Mouse (Mus musculus): ENCODE measurements at regions not wholly inside any gene's neighbourhood (a gene's known extent, or its start where the extent isn't known, plus 50 kb on each side); places are given as distances from the start of the nearest gene placed in this dataset.
A peak's percentile ranks its signal among the peaks of the same experiment; 100 is the strongest.

- peak; percentile 75 for ATAC-seq (replicated peaks; ENCODE audit: insufficient number of reproducible peaks, low FRiP score, low TSS enrichment, low read depth)
- Histone ChIP-seq H3K4me2 (ENCODE audit: low read depth, low read length) (no peak overlapping the region), H3K27me3 (ENCODE audit: control insufficient read depth, insufficient read depth, low read length) (no peaks in the 10 kb centered on the region), H3K9me3 (replicated peaks; ENCODE audit: control insufficient read depth, low read length) (no peaks in the 10 kb centered on the region), H3K27ac (replicated peaks; ENCODE audit: low read depth, low read length) (no peak overlapping the region), H3K4me3 (ENCODE audit: low read depth, low read length) (no peak overlapping the region), H3K4me1 (ENCODE audit: control insufficient read depth, insufficient read depth, low read length) (no peaks in the 10 kb centered on the region), H3K36me3 (replicated peaks; ENCODE audit: control insufficient read depth, insufficient read depth, low read depth, low read length) (no peaks in the 10 kb centered on the region), H3K9ac (replicated peaks; ENCODE audit: low read length) (no peak overlapping the region)
- WGBS = 24% methylated on average over 4 of the region's 4 CpGs
- no peak for DNase-seq (ENCODE audit: low spot score)
These were observed 498.8 kb upstream of the Pou3f2 start for GRCm38 (mm10) chr4:22986763-22987468.

- Histone ChIP-seq H3K27ac (replicated peaks; ENCODE audit: low read depth, low read length) (no peak overlapping the region), H3K4me1 (ENCODE audit: control insufficient read depth, insufficient read depth, low read length) (no peaks in the 10 kb centered on the region), H3K36me3 (replicated peaks; ENCODE audit: control insufficient read depth, insufficient read depth, low read depth, low read length) (no peaks in the 10 kb centered on the region), H3K27me3 (ENCODE audit: control insufficient read depth, insufficient read depth, low read length) (no peaks in the 10 kb centered on the region), H3K9ac (replicated peaks; ENCODE audit: low read length) (no peak overlapping the region), H3K4me3 (ENCODE audit: low read depth, low read length) (no peak overlapping the region), H3K4me2 (ENCODE audit: low read depth, low read length) (no peak overlapping the region), H3K9me3 (replicated peaks; ENCODE audit: control insufficient read depth, low read length) (no peaks in the 10 kb centered on the region)
- no peak for ATAC-seq (replicated peaks; ENCODE audit: insufficient number of reproducible peaks, low FRiP score, low TSS enrichment, low read depth)
- DNase-seq (ENCODE audit: low spot score) = no peak
- 73% methylated on average over 4 of the region's 4 CpGs for WGBS
These were observed 485.5 kb upstream of the Pou3f2 start for GRCm38 (mm10) chr4:22973585-22974116.

DNA sequence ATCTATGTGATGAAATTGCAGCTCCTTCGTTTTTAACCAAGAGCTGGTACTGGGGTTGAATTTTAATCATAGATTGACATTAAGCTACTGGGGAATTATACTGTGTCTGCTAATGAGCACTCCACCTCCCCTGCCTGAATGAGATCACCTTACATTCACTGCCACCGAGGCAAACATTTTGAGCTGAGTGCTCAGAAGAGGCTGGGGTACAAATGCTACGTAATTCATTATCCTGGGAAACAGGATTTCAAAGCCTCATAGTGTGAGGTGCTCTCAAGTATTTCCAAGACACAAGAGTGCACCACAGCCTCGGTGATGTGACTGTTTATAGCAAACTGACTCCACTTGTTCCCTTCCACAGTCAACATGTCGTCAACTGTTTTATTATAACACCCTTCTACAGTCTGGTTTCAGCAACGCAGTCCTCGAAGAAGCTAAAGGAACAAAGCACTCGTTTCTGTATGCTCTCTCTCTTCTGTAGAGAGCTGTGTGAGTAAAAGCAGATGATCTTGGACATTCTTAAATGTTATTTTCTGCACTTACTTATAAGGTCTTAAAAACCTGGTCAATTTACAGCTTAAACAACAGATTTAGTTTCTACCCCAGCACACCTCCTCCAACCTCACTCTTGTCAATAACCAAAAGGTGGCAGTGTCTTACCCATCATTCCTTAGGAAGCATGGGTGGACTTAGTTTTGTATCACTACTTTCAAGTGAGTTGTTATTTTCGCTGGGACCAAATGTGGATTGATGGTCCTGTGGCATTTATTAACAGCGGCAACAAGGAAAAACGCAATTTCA lies 484.8 kb upstream of the Pou3f2 start:
- Histone ChIP-seq H3K27me3 (ENCODE audit: control insufficient read depth, insufficient read depth, low read length) (no peaks in the 10 kb centered on the region), H3K27ac (replicated peaks; ENCODE audit: low read depth, low read length) (no peak overlapping the region), H3K4me3 (ENCODE audit: low read depth, low read length) (no peak overlapping the region), H3K4me2 (ENCODE audit: low read depth, low read length) (no peak overlapping the region), H3K9ac (replicated peaks; ENCODE audit: low read length) (no peak overlapping the region), H3K4me1 (ENCODE audit: control insufficient read depth, insufficient read depth, low read length) (no peaks in the 10 kb centered on the region), H3K36me3 (replicated peaks; ENCODE audit: control insufficient read depth, insufficient read depth, low read depth, low read length) (no peaks in the 10 kb centered on the region), H3K9me3 (replicated peaks; ENCODE audit: control insufficient read depth, low read length) (no peaks in the 10 kb centered on the region)
- ATAC-seq (replicated peaks; ENCODE audit: insufficient number of reproducible peaks, low FRiP score, low TSS enrichment, low read depth) (no peak), DNase-seq (ENCODE audit: low spot score) (no peak)
- WGBS = 60% methylated on average over 11 of the region's 11 CpGs

DNA sequence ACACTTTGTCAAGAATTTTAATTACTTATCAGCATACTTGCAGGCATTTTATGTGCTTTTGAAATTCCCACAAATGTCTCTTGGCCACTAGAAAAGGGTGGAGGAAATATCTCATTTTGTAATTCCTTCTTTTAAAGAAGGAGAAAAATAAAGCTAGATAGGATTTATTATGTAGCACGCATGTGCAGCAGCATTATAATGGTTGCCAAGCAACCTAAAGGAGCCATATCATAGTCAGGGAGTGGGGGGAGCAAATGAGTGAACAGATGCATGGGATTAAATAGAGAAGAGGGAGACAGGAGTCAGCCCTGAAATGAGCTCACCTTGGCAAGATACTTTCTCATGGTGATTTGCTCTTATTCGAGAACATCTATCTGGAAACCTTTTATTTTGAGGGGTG lies 483.0 kb upstream of the Pou3f2 start:
- Histone ChIP-seq H3K4me3 (ENCODE audit: low read depth, low read length) (no peak overlapping the region), H3K27me3 (ENCODE audit: control insufficient read depth, insufficient read depth, low read length) (no peaks in the 10 kb centered on the region), H3K36me3 (replicated peaks; ENCODE audit: control insufficient read depth, insufficient read depth, low read depth, low read length) (no peaks in the 10 kb centered on the region), H3K9ac (replicated peaks; ENCODE audit: low read length) (no peak overlapping the region), H3K4me2 (ENCODE audit: low read depth, low read length) (no peak overlapping the region), H3K27ac (replicated peaks; ENCODE audit: low read depth, low read length) (no peak overlapping the region), H3K9me3 (replicated peaks; ENCODE audit: control insufficient read depth, low read length) (no peaks in the 10 kb centered on the region), H3K4me1 (ENCODE audit: control insufficient read depth, insufficient read depth, low read length) (no peaks in the 10 kb centered on the region)
- ATAC-seq (replicated peaks; ENCODE audit: insufficient number of reproducible peaks, low FRiP score, low TSS enrichment, low read depth) (no peak), DNase-seq (ENCODE audit: low spot score) (peak; percentile 30)
- WGBS = 69% methylated on average over 2 of the region's 2 CpGs

DNA sequence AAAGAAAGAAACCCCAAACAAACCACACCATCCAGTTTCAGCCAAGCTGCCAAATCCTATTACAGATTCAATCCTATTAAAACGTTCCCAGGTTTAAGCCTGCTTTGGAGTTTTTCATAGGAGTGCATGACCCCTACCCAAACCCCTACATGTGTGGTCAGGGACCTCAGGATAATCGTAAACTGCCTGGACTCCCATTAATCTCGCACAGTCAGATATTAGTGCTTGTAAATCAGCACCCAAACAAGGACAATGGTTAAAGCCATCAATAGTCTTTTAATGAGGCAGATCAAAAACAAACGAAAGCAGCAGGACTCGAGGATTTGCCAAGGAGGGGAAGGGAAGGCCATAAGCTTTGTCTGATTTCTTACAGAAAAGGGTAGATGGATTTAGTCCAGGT lies 482.3 kb upstream of the Pou3f2 start:
- H3K36me3 ChIP-seq (replicated peaks; ENCODE audit: control insufficient read depth, insufficient read depth, low read depth, low read length) = no peaks in the 10 kb centered on the region
- no peak for ATAC-seq (replicated peaks; ENCODE audit: insufficient number of reproducible peaks, low FRiP score, low TSS enrichment, low read depth)
- no peaks in the 10 kb centered on the region for H3K27me3 ChIP-seq (ENCODE audit: control insufficient read depth, insufficient read depth, low read length)
- no peaks in the 10 kb centered on the region for H3K9me3 ChIP-seq (replicated peaks; ENCODE audit: control insufficient read depth, low read length)
- no peak for DNase-seq (ENCODE audit: low spot score)
- no peak overlapping the region for H3K27ac ChIP-seq (replicated peaks; ENCODE audit: low read depth, low read length)
- H3K4me1 ChIP-seq (ENCODE audit: control insufficient read depth, insufficient read depth, low read length) = no peaks in the 10 kb centered on the region
- WGBS = 13% methylated on average over 5 of the region's 5 CpGs
- H3K4me3 ChIP-seq (ENCODE audit: low read depth, low read length) = no peak overlapping the region
- H3K4me2 ChIP-seq (ENCODE audit: low read depth, low read length) = no peak overlapping the region
- H3K9ac ChIP-seq (replicated peaks; ENCODE audit: low read length) = no peak overlapping the region

GRCm38 (mm10) chr4:22949422-22949821 lies 461.3 kb upstream of the Pou3f2 start:
- Histone ChIP-seq H3K4me2 (ENCODE audit: low read depth, low read length) (no peak overlapping the region), H3K9me3 (replicated peaks; ENCODE audit: control insufficient read depth, low read length) (no peaks in the 10 kb centered on the region), H3K4me3 (ENCODE audit: low read depth, low read length) (no peak overlapping the region), H3K4me1 (ENCODE audit: control insufficient read depth, insufficient read depth, low read length) (no peaks in the 10 kb centered on the region), H3K27me3 (ENCODE audit: control insufficient read depth, insufficient read depth, low read length) (no peaks in the 10 kb centered on the region), H3K36me3 (replicated peaks; ENCODE audit: control insufficient read depth, insufficient read depth, low read depth, low read length) (no peaks in the 10 kb centered on the region), H3K27ac (replicated peaks; ENCODE audit: low read depth, low read length) (no peak overlapping the region), H3K9ac (replicated peaks; ENCODE audit: low read length) (no peak overlapping the region)
- ATAC-seq (replicated peaks; ENCODE audit: insufficient number of reproducible peaks, low FRiP score, low TSS enrichment, low read depth) (no peak), DNase-seq (ENCODE audit: low spot score) (no peak)
- WGBS = 71% methylated on average over 1 of the region's 1 CpGs

DNA sequence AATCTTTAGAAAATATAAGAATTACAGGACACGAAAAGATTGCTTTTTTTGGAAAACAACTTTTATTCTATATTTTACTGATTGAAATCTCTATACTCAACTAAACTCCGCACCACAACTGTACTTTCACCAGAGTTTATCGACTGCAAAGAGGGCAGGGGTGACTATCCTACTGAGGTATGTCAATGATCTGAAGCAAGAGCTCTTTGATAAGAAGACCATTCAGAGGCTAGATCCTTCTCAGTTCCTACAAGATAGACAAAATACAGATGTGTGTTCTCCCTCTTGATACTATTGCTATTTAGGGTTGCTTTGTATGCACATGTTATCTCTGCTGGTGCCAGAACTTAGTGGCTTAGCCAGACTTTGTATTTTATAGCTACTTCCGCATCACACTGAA lies 460.7 kb upstream of the Pou3f2 start:
- Histone ChIP-seq H3K9ac (replicated peaks; ENCODE audit: low read length) (no peak overlapping the region), H3K4me2 (ENCODE audit: low read depth, low read length) (no peak overlapping the region), H3K36me3 (replicated peaks; ENCODE audit: control insufficient read depth, insufficient read depth, low read depth, low read length) (no peaks in the 10 kb centered on the region), H3K9me3 (replicated peaks; ENCODE audit: control insufficient read depth, low read length) (no peaks in the 10 kb centered on the region), H3K27me3 (ENCODE audit: control insufficient read depth, insufficient read depth, low read length) (no peaks in the 10 kb centered on the region), H3K27ac (replicated peaks; ENCODE audit: low read depth, low read length) (no peak overlapping the region), H3K4me3 (ENCODE audit: low read depth, low read length) (no peak overlapping the region), H3K4me1 (ENCODE audit: control insufficient read depth, insufficient read depth, low read length) (no peaks in the 10 kb centered on the region)
- DNase-seq (ENCODE audit: low spot score) (no peak), ATAC-seq (replicated peaks; ENCODE audit: insufficient number of reproducible peaks, low FRiP score, low TSS enrichment, low read depth) (no peak)
- 92% methylated on average over 4 of the region's 4 CpGs for WGBS

GRCm38 (mm10) chr4:22946788-22947406 lies 458.7 kb upstream of the Pou3f2 start:
- ATAC-seq (replicated peaks; ENCODE audit: insufficient number of reproducible peaks, low FRiP score, low TSS enrichment, low read depth) (no peak), DNase-seq (ENCODE audit: low spot score) (peak; percentile 5)
- Histone ChIP-seq H3K27ac (replicated peaks; ENCODE audit: low read depth, low read length) (no peak overlapping the region), H3K4me1 (ENCODE audit: control insufficient read depth, insufficient read depth, low read length) (no peaks in the 10 kb centered on the region), H3K9me3 (replicated peaks; ENCODE audit: control insufficient read depth, low read length) (no peaks in the 10 kb centered on the region), H3K36me3 (replicated peaks; ENCODE audit: control insufficient read depth, insufficient read depth, low read depth, low read length) (no peaks in the 10 kb centered on the region), H3K9ac (replicated peaks; ENCODE audit: low read length) (no peak overlapping the region), H3K4me2 (ENCODE audit: low read depth, low read length) (no peak overlapping the region), H3K4me3 (ENCODE audit: low read depth, low read length) (no peak overlapping the region), H3K27me3 (ENCODE audit: control insufficient read depth, insufficient read depth, low read length) (no peaks in the 10 kb centered on the region)
- WGBS = 37% methylated on average over 7 of the region's 7 CpGs

All from embryonic facial prominence, embryonic 11.5 days (tissue).